Mouse (Mus musculus): ENCODE measurements around the gene Rab43.

The Rab43 gene

DNA sequence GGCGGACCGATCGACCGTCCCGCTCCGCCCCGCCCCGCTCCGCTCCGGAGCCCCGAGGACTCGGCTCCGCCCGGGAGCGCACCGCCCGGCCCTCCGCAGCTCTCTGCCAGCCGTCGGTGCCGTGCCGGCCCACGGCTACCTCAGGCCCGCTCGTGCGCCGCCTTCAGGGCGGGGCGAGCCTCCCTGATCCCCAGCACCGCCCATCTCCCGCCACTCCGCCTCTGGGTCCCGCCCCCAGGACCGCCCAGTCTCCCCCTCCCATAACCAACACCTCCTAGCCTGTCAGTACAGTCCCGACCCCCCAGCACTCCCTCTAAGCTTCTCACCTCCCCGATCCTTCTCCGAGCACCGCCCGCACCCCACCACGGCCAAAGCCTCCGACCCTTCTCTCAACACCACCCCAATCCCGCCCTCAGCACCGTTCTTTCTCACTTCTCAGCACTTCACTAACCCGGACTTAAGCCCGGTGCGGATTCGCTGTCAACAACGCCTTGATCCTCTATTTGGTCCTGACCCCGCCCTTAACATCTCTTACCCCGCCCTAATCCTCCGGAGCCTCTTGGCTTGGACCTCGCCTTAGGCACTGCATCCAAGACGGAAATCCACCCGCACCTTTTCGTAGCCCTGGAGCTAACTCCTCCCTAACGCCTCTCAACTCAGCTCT is at the start of gene Rab43:
Gene Rab43 (minus strand): TSS at position 490 of the 664 bp plus-strand sequence.
- DNase-seq (ENCODE audit: low spot score in 2 of 2): peak; percentile 92 to 93

DNA sequence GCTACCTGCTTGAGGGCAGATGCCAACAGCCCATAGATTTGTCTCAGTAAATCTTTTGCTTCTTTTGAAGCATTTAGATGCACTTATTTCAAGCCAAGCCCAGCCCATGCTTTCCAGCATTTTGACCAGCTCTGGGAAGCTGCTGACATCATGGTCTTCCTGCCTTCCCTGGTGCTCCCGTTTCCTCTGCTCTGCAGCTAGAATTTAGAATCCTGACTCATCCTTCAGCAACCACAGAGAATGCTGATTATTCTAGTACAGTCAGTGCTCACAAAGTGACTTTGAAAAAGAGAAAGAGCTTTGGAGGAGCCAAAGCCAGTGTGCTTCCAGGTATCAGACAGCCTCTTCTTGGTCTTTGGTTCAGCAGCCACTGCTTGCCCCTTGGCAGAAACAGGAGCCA is 45.1 kb upstream of the Rab43 start:
- no peak for DNase-seq (ENCODE audit: low spot score in 2 of 2)

DNA sequence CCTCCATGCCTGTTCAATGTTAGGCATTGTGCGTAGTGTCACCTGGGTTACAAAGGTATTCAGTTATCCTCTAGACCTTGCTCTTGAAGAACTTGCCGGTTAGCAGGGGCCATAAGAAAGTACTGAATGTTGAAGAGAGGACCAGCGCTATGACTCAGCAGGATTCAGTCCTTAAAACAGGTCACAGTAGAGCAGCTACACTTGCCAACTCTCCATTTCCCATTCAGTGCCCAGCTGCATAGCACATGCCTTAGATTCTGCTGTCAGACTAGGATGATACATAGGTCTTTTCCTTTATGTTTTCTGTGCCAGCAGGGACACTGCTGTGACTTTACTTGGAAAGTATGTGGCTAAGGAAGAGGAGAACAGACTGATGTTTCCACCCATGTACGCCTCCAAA is 41.5 kb upstream of the Rab43 start:
- DNase-seq (ENCODE audit: low spot score in 2 of 2): no peak

DNA sequence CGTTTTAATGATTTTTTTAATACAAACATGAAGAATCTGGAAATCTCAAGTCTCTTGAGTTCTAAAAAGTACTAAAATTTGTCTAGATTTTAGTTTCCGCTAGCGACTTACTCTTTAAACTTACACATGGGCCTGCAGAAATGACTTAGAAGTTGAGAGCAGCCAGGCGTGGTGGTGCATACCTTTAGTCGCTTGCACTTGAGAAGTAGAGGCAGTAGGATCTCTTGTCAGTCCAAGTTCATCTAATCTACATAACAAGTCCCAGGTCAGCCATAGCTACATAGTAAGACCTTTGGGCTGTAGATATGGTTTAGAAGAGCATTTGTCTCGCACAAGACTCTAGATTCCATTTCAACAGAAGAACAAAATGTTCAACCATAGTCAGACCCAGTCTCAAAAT is 39.9 kb upstream of the Rab43 start:
- DNase-seq (ENCODE audit: low spot score in 2 of 2): no peak

DNA sequence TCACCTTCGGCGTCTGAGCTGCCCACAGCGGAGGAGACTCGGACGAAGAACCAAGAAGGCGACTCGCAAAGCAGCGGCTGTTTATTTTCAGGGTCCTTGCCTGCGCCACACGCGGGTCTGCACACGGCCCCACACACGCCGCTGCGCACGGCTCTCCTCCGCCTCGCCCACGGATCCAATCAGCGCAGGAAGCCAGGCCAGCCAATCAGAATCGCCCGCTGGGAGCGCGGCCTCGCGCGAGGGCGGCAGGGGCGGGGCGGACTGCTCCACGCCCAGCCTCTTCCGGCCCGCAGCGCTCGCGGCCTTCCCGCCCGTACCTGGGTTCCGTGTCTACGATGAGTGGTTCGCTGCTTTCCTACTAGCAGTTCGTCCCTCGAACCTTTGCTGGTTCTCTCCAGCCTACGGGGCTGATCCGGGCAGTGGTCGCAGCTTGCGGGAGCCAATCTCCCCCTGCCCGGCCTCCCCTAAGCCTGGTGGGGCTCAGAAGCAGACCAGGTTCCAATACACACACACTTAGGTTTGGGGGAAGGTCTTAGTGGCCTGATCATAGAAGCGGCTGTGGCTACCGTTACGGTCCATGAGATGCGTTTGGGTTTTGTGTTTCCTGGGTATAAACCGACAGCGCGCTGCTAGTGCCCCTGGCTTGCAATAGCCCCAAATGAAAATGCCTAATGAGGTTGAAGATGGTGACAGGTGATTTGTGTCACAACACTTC is 39.1 kb upstream of the Rab43 start, which contains the start of gene Cnbp:
Gene Cnbp (minus strand): TSS at position 207 of the 715 bp plus-strand sequence.
- DNase-seq (ENCODE audit: low spot score in 2 of 2): peak; percentile 95 to 96

DNA sequence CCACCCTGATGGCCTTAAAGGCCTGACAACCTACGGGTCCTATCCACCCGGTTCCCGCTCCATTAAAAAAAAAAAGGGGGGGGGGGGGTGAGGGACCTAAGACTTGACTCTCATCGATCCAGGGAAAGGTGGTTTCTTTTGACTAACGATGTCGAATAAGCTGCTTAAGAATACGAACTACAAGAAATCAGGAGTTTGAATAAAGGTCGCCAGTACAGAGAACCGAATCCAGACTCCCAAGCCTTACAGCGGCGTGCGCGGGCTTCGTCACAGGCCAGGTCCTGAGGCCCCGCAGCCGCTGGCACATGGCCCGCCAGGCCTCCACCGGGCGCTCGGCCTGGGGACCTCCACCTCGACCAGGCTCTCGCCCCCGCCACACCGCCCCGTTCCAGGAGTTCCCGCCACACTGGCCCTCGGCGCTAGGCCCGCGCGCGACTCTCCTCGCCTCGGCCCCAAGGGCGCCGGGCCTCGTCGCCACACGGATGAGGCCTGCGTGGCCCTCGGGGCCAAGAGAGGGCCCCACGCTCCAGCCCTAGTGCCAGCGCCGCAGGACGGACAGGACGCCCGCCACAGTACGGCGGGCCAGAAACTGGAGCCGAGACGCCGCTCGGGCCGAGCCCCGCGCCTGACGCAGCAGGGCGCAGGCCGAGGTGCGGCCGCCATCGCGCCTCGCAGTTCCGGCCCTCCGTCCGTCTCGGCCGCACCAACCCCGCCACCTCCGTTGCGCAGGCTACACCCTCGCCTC is 38.4 kb upstream of the Rab43 start:
- DNase-seq (ENCODE audit: low spot score in 2 of 2): no peak

DNA sequence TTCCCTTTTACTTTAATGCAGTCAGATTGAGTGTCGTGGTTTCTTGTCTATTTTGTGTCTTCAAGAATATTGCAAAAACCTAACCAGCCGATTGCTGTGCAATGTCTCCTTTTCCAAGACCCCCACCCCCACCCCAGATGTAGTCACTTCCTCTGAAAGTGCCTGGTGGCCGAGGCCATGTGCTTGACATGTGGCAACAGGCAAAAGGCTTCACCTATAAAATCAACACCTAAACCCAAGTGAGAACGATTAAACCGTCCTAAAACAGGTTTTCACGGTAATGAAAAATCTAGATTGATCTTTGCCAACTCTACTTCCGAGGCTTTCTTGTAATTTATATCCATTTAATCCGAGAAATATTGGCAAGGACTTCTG is 37.8 kb upstream of the Rab43 start:
- DNase-seq (ENCODE audit: low spot score in 2 of 2): no peak

DNA sequence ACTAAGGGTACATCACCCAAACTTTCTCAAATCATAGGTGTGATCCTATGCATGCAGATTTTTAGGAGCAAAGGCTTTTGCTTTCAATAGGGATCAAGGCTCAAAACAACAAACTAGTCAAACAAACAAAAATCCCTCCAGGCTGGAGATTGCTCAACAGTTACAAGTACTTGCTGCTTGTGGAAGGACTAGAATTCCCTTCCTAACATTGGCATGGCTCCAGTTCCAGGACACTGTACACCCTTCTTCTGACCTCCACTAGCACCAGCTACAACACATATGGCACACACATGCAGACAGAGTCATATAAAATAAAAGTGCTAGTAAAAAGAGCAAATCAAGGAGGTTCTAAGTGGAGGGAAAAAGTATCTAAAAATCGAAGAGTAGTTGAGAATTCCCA is 34.8 kb upstream of the Rab43 start:
- DNase-seq (ENCODE audit: low spot score in 2 of 2): no peak

DNA sequence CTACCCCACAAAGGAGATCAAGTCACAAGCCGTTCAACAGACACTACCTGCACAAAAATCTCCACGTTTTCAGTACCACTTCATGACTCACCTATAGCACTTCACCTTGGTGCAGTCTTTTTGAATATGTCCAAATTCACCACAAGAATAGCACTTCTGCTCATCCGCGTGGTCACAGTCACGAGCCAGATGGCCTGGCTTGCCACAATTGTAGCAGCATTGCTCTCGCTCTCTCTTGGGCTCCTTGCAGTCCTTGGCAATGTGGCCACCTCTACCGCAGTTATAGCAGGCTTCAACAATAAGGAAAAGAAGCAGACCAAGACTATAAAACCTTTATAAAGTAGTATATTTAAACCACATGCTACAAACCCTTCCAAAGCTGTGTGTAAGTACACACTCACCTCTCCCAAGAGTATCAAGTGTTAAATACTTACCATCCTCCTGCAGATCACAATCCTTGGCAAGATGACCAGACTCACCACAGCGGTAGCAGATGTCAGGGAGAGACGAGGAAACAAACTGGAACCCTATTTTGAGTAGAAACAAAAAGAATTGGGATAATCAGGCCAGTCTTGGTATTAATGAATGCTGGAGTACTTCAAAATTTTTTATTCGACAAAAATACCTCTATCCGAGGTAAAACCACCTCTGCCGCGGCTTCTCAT is 33.2 kb upstream of the Rab43 start:
- DNase-seq (ENCODE audit: low spot score in 2 of 2): no peak

DNA sequence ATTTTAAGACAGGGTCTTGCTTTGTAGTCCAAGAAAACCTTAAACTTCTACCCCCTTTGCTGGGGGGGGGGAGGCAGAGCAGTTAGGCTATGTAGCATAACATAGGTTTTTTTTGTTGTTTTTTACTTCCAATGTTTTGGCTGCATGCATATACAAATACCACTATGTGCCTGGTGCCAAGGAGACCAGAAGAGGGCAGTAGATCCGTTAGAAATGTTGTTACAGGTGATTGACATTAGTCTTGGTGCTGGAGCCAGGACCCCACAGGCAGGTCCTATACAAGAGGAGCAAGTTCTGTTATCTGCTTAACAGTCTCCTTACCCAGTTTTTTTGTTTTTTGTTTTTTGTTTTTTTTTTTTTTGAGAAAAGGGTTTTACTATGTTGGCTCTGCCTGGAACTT is 30.3 kb upstream of the Rab43 start:
- DNase-seq (ENCODE audit: low spot score in 2 of 2): no peak

DNA sequence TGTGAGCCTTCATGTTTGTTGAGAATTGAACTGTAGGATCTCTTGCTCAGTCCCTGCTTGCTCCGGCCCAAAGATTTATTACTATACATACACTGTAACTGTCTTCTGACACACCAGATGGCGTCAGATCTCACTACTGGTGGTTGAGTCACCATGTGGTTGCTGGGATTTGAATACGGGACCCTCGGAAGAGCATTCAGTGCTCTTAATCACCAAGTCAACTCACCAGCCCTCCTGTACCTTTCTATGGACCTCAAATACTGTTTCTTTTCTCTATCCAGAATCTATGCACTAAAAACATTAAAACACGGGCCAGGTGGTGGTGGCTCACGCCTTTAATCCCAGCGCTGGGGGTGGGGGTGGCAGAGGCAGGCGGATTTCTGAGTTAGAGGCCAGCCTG is 29.7 kb upstream of the Rab43 start:
- no peak for DNase-seq (ENCODE audit: low spot score in 2 of 2)

DNA sequence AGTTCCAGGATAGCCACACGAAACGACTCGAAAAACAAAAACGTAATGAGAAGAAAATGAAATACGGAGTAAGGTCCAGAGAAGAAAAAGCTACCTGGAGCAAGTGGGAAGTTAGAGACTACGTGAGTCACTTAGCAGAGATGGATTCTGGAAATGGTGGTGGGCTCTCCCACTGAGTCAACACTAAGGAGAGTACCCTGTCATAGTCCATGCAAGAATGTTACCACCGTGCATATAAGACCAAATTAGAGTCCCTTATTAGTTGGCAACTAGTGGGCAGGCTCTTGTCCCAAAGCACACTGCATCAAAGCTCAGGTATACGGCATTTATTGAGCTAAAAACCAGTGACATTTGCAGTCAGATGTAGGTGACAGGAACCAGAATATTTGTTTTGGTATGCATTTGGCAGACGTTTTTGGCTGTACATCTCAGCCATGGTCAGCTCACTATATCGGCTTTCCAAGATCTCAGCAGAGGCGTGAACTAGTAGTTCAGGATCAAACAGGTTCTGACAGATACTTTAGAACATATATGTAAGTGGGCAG is 27.9 kb upstream of the Rab43 start:
- DNase-seq (ENCODE audit: low spot score in 2 of 2): no peak

DNA sequence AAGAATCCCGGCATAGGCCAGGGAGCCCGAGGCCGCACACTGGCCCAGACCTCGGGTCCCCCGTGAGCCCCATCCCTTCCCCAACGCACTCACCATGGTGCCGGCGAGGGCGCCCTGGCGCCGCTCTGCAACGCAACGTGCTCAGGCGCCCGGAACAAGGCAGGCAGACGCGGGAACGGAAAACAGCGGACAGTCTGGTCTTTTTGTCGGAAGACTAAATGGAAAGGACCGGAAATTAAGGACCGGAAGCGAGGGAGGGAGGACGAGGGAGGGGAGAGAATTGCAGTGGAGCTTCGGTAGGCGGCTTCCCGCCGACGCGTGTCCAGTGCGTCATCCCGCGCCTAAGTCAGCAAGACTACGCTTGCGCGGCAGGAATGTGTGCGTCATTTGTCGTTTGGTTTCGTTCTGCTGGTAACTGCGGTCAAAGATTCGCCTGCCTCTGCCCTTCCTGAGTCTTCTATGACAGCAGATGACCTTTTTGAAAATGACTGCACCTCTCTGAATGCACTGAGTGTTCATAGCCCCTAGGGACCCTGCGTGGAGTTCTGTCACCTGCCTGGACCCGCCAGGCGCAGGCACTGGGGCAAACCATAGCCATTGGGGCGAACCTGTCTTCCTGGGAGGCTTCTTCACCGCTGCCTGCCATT is 26.7 kb upstream of the Rab43 start, which contains the start of gene Isy1:
Gene Isy1 (minus strand): TSS at position 248 of the 647 bp plus-strand sequence.
- peak; percentile 76 to 86 for DNase-seq (ENCODE audit: low spot score in 2 of 2)

DNA sequence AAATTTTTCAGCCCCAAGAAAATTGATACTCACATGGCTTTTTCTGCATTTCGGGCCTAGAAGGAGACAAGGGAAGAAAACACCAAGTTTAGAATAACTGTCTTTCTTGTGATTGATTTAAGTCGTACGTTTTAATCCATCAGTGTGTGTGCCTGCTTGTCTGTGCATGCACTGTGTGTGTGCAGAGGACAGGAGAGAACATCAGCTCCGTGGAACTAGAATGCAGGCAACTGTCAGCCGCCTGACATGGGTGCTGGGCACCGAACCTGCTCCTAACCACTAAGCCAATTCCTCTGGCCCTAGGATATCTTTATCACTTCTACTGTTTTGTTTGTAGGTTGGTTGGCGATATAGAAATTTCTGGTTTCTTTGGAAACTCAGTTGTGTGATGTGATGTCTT is 23.7 kb upstream of the Rab43 start, which contains the start of gene Gm45140:
Gene Gm45140 (minus strand): TSS at position 101 of the 400 bp plus-strand sequence.
- DNase-seq (ENCODE audit: low spot score in 2 of 2): no peak

DNA sequence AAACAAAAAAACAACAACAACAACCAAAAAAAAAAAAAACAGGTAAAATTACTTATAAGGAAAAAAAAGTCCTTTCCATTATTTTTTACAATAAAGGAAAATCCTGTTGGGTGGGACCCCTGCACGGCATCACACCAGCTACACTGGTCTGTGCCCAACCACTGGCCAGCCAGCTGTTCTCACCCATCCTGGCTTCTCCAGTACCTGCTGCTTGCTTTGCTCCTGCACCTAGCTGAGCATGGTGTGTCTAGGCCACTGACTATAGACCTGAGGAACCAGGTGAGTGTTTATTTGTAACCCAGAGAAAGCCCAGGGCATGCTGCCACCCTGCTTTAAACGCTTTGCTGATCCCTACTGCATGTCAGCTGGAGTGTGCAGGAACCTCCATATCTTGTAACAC is 8.4 kb upstream of the Rab43 start:
- no peak for DNase-seq (ENCODE audit: low spot score in 2 of 2)

DNA sequence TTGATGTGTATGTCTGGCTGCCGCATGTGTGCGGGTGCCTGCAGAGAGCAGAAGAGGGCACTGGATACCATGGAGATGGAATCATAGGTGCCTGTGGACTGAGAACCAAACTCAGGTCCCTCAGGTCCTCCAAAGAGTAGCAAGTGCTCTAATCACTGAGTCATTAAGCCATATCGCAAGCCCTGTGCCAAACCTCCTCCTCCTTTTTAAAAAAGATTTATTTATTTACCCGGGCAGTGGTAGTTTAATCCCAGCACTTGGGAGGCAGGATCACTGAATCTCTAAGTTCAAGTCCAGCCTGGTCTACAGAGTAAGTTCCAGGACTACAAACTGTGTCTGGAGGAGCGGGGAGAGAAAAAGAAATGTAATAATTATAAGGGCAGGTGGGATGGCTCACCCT is 2.5 kb upstream of the Rab43 start:
- DNase-seq (ENCODE audit: low spot score in 2 of 2): no peak

DNA sequence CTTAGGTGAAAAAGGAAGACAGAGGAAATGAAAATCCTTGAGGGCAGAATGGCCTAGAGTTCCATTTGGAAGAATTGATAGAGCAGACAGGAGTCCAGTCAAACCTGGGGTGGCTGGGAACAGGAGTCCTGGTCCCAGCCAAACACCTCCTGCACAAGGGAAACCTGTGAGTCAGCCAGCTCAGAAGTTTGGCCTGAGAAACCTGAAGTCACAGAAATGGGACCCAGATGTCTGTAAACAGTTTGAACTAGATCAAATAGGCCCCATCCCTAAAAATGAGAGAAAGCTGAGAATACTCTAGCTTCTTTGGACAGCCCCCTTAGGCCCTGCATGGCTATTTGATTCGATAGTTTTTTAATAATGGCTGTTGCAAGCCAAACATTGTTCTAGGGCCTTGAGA is 692 bp upstream of the Rab43 start:
- DNase-seq (ENCODE audit: low spot score in 2 of 2): no peak

DNA sequence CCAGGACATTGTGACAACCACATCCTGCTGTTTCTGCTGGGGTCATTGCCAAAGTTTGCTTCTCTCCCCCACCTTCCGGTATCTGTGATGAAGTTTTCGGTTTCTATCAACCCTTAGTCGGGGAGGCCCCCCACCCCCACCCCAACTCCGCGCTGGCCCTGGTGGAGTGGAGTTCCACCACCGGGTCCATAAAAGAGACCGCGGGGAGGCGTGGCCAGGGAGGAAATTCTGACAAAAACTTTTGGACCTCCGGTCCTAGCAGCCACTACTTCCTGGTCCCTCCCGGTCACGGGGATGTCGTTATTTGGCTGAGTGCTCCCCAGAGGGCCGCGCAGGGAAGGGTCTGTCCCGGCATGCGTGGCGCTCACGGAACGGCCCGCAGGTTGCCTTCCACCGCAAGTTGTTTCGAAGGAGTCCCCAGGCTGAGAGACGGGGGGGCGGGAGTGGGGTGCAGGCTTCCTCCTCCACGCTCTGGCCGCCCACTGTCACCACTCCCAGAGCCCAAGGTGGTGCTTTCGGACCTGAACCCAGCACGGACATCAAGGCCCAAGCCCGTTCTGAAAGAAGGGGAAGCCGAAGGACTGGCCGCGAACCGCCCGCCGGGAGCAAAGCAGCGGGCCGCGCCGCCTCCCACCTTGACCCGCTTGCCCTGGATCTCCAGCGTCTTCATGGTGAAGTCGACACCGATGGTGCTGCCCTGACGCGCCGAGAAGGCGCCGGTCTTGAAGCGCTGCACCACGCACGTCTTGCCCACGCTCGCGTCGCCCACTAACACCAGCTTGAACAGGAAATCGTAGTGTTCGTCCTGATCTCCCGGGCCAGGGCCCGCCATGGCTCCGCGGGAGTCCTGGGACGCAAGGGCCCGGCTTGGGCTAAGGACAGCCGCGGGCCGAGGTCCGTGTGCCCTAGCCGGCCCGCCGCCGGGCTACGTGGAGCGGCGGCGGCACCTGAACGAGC is 973 bp downstream of the Rab43 start:
- DNase-seq (ENCODE audit: low spot score in 2 of 2): peak; percentile 47 to 60

DNA sequence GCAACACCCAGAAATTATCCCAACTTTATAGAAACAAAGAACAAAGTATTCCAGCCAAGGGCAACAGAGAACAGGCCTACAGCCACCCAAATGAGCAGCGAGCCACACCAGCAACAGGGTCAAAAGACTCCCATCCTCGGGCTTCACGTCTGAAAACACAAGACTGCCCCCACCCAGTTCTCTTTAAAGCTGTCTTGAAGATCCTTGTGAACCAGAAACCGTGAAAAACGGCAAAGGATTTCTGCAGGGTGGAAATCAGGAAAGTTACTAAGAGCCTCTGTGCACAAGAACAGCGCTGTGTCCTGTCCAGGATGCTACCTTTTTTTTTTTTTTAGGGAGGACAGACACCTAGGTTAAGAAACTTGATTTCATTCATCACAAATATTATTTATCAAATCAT is 1.7 kb downstream of the Rab43 start:
- no peak for DNase-seq (ENCODE audit: low spot score in 2 of 2)

DNA sequence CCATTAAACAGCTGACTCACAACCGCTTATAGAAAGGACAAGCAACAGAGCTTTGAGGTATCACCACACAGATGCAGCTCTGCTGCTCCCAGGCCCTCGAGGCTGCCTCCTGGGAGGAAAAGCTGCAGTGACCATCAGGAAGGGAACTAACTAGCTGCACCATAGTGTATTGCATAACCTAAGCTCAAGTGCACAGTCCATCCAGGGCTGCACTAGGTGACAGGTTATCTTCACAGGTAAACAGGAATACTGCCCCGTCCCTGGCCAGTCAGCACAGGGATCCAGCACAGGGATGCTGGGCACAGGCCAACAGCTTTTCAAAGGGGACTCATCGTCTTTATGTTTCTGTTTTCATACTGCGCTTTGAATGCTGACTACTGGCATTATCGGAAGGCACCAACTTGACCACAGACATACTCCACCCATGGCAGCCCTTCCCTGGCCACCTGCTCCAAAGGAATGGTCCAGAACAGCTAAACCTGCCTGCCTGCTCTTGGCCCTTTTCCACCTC is 2.3 kb downstream of the Rab43 start:
- DNase-seq (ENCODE audit: low spot score in 2 of 2): no peak

All from spleen, postnatal 14 days (tissue).